Mouse (Mus musculus) limb, embryonic 14.5 days (tissue): ENCODE results near the gene Tank. TPM values are rescaled to one million over a fixed set of nuclear protein-coding genes. Genes with fewer than 3 reads are reported as not detected.

Experiments
- ATAC-seq: fragments of 200-750 bp; cut with Nextera tagmentation; 2 replicates; pipeline ENCODE4 v1.8.0; 2017; ENCODE audit warnings: low read depth, moderate number of reproducible peaks, moderate TSS enrichment; ENCODE audit not compliant: low FRiP score
- DNase-seq: peaks from one replicate; pipeline ENCODE4 v3.0.0-alpha.2; 2015; ENCODE audit warnings: low spot score
- H3K27ac ChIP-seq: fragments of 300-500 bp; sonication (generic); replicated peaks from 2 replicates; pipeline ENCODE4 v1.5.1; 2014; ENCODE audit warnings: low read depth, mild to moderate bottlenecking, low read length, moderate library complexity, mixed read lengths
- H3K27me3 ChIP-seq: fragments of 300-500 bp; sonication (generic); 2 replicates; pipeline ENCODE4 v1.6.1; 2014; ENCODE audit warnings: low read length, mixed read lengths; ENCODE audit not compliant: control insufficient read depth, insufficient read depth
- H3K36me3 ChIP-seq: fragments of 300-500 bp; sonication (generic); 2 replicates; pipeline ENCODE4 v1.6.1; 2014; ENCODE audit warnings: mild to moderate bottlenecking, low read length, moderate library complexity, mixed read lengths; ENCODE audit not compliant: control insufficient read depth, insufficient read depth
- H3K4me1 ChIP-seq: fragments of 300-500 bp; sonication (generic); 2 replicates; pipeline ENCODE4 v1.6.1; 2014; ENCODE audit warnings: antibody characterized with exemption, low read length, mixed read lengths; ENCODE audit not compliant: control insufficient read depth, insufficient read depth
- H3K4me2 ChIP-seq: fragments of 300-500 bp; sonication (generic); replicated peaks from 2 replicates; pipeline ENCODE4 v1.6.1; 2014; ENCODE audit warnings: low read depth, mild to moderate bottlenecking, low read length, moderate library complexity; ENCODE audit not compliant: severe bottlenecking
- H3K4me3 ChIP-seq: fragments of 300-500 bp; sonication (generic); replicated peaks from 2 replicates; pipeline ENCODE4 v1.5.1; 2014; ENCODE audit warnings: low read length
- H3K9ac ChIP-seq: fragments of 300-500 bp; sonication (generic); 2 replicates; pipeline ENCODE4 v1.6.1; 2014; ENCODE audit warnings: mild to moderate bottlenecking, low read depth, low read length, moderate library complexity; ENCODE audit not compliant: severe bottlenecking
- H3K9me3 ChIP-seq: fragments of 300-500 bp; sonication (generic); 2 replicates; pipeline ENCODE4 v1.6.1; 2016; ENCODE audit warnings: low read length; ENCODE audit not compliant: control insufficient read depth
- POLR2A ChIP-seq: fragments of 200-500 bp; IDR thresholded peaks from 2 replicates; pipeline ENCODE4 v1.8.0; 2012; ENCODE audit warnings: inconsistent platforms, mild to moderate bottlenecking, moderate library complexity, borderline replicate concordance; ENCODE audit not compliant: insufficient read depth, insufficient read length; ENCODE audit errors: extremely low read depth
- WGBS: fragments of 180-500 bp; shearing (Covaris S2); extraction: QIAGEN DNeasy Blood & Tissue Kit; methylation state at CpG from one replicate; pipeline ENCODE4 v1.1.7; 2014; 5-methylcytosine and 5-hydroxymethylcytosine counted together
- polyA plus RNA-seq, 2 experiments: library from polyadenylated mRNA; depleted of rRNA in 1 of 2; stranded (reverse) in 1 of 2; unstranded in 1 of 2; fragments of >200 nt; fragmentation: Nextera tagmentation in 1 of 2; extraction: Ambion mirVana in 1 of 2; gene quantifications; 2 replicates each; pipeline versions ENCODE4 v1.2.1 to v1.2.3; 2012 to 2014

Tank gene
- polyA plus RNA-seq, 2 experiments, result 22.7 to 32.1 TPM

GRCm38 (mm10) chr2:61599730-61600129, 21.3 kb downstream of the Tank start:
- no peaks in the 10 kb centered on the region for H3K36me3 ChIP-seq
- H3K9me3 ChIP-seq, result no peaks in the 10 kb centered on the region
- no peak overlapping the region for H3K27ac ChIP-seq
- ATAC-seq (no peak), DNase-seq (no peak)
- TF ChIP-seq POLR2A, result no peak
- no peaks in the 10 kb centered on the region for H3K4me1 ChIP-seq
- WGBS, result 93% methylated on average over 1 of the region's 1 CpGs
- H3K9ac ChIP-seq, result no peak overlapping the region
- H3K4me2 ChIP-seq, result no peak overlapping the region
- no peaks in the 10 kb centered on the region for H3K27me3 ChIP-seq
- no peak overlapping the region for H3K4me3 ChIP-seq

DNA sequence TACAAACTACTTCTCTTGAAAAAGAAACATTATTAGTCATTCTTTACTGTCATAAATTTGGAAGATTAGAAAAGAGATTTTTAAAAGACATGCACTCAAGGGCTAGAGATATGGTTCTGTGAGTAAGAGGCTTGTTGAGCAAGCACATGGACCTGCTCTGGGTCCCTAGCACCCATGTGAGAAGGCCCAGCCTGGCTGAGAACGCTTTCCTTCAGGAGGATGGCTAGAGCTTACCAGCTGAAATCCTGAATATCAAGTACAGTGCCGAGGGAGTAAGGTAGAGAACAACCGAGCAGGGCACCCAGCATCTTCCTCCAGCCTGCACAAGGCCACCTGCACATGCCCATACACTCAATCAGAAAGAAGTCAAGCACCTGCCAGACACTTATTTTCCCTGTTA, 25.1 kb downstream of the Tank start:
- H3K9ac ChIP-seq, result no peak overlapping the region
- H3K27ac ChIP-seq, result no peak overlapping the region
- 68% methylated on average over 3 of the region's 3 CpGs for WGBS
- no peak for TF ChIP-seq POLR2A
- no peaks in the 10 kb centered on the region for H3K27me3 ChIP-seq
- no peak for DNase-seq
- no peaks in the 10 kb centered on the region for H3K9me3 ChIP-seq
- no peaks in the 10 kb centered on the region for H3K36me3 ChIP-seq
- H3K4me2 ChIP-seq, result no peak overlapping the region
- H3K4me3 ChIP-seq, result no peak overlapping the region
- no peak for ATAC-seq
- H3K4me1 ChIP-seq, result no peaks in the 10 kb centered on the region

GRCm38 (mm10) chr2:61606942-61607341, 28.6 kb downstream of the Tank start:
- no peaks in the 10 kb centered on the region for H3K36me3 ChIP-seq
- H3K9me3 ChIP-seq, result no peaks in the 10 kb centered on the region
- no peak overlapping the region for H3K4me3 ChIP-seq
- no peak for DNase-seq
- no peak for TF ChIP-seq POLR2A
- no peaks in the 10 kb centered on the region for H3K4me1 ChIP-seq
- no peak overlapping the region for H3K27ac ChIP-seq
- H3K9ac ChIP-seq, result no peak overlapping the region
- no peak overlapping the region for H3K4me2 ChIP-seq
- no peak for ATAC-seq
- H3K27me3 ChIP-seq, result no peaks in the 10 kb centered on the region
- 97% methylated on average over 1 of the region's 1 CpGs for WGBS

GRCm38 (mm10) chr2:61623996-61624395, 45.6 kb downstream of the Tank start:
- ATAC-seq, result no peak
- H3K9ac ChIP-seq, result no peak overlapping the region

DNA sequence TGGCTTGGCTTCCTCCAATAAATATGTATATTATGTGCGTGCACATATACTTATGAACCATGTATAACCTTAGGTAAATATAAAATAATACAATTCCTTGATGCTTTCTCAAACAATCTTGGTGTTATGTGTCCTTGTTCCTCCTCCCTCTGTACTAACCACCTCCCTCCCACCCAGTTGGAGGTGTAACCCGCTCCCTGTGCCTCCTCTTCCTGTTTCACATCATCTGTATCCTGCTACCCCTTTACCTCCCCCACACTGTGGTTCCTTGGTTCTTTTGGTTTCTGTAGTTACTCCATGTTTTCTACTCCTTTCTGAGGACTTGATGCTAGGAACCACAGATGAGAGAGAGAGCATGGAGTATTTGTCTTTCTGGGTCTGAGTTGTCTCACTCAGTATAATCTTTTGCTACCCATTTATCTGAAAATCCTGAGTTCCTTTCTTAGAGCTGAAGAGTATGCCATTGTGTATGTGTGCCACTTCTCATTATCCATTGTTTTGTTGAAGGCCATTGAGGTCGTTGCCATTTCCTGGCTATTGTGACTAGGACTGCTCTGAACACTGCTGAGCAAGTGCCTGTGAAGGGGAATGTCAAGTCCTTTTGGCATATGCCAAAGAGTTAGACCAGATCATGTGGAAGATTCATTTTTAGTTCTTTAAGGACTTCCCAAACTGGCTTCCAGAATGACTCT, 52.6 kb downstream of the Tank start:
- Histone ChIP-seq H3K9ac (no peak overlapping the region), H3K4me1 (no peaks in the 10 kb centered on the region), H3K4me2 (no peak overlapping the region), H3K36me3 (peaks cover 18% of the 10 kb centered on the region), H3K9me3 (no peaks in the 10 kb centered on the region), H3K4me3 (no peak overlapping the region), H3K27me3 (no peaks in the 10 kb centered on the region), H3K27ac (no peak overlapping the region)
- no peak for TF ChIP-seq POLR2A
- ATAC-seq (no peak), DNase-seq (no peak)
- WGBS, result 88% methylated on average over 3 of the region's 3 CpGs

More at GRCm38 (mm10) chr2:61623996-61624395, 45.6 kb downstream of the Tank start:
- no peaks in the 10 kb centered on the region for H3K27me3 ChIP-seq
- H3K4me2 ChIP-seq, result no peak overlapping the region
- no peak for TF ChIP-seq POLR2A
- no peak overlapping the region for H3K4me3 ChIP-seq
- no peaks in the 10 kb centered on the region for H3K4me1 ChIP-seq
- H3K27ac ChIP-seq, result no peak overlapping the region
- no peak for DNase-seq
- H3K36me3 ChIP-seq, result peaks cover 15% of the 10 kb centered on the region
- H3K9me3 ChIP-seq, result no peaks in the 10 kb centered on the region
